Mouse (Mus musculus) spleen, adult 2 months (tissue): ENCODE data around the gene Dnajc3.

Experiments used
- CTCF ChIP-seq: fragments of 200-500 bp; IDR thresholded peaks from 2 replicates; pipeline ENCODE4 v1.5.1; 2011; ENCODE audit warnings: mild to moderate bottlenecking, inconsistent platforms; ENCODE audit not compliant: insufficient read depth, insufficient read length, insufficient replicate concordance; ENCODE audit errors: extremely low read depth
- POLR2A ChIP-seq: fragments of 200-500 bp; IDR thresholded peaks from 2 replicates; pipeline ENCODE4 v1.6.1; 2011; ENCODE audit warnings: low read depth, low read length, inconsistent platforms

GRCm38 (mm10) chr14:118936236-118936635, 1.5 kb upstream of the Dnajc3 start:
- TF ChIP-seq POLR2A: no peak
- TF ChIP-seq CTCF: no peak
